Comparison of ENCODE assay signal across 21 mouse cellular contexts in genomic region chr19:43526025-43526424, GRCm38 (mm10). TPM values are rescaled to one million over a fixed set of nuclear protein-coding genes. Genes with fewer than 3 reads are reported as not detected.
A peak's percentile ranks its signal among the peaks of the same experiment; 100 is the strongest.
DNase-seq lines count a peak whose midpoint lies in the region; ATAC-seq and TF ChIP-seq lines count a peak whose summit lies in the region.
"Had no signal": no experiment of that assay in that cellular context is flagged by ENCODE, and none has a peak within 500 bp of the region (broad histone marks: within the 10 kb centered on the region; RNA-seq: fewer than 3 reads in every experiment).

No protein-coding gene starts in this region.

- H3K4me1 ChIP-seq in heart, adult 2 months (ENCODE audit: control insufficient read depth, insufficient read depth, low read length) = peaks cover 11% of the 10 kb centered on the region
- peaks cover 14% of the 10 kb centered on the region for H3K4me1 ChIP-seq in kidney, adult 2 months (ENCODE audit: control insufficient read depth, insufficient read depth, low read length)
- peaks cover 11% of the 10 kb centered on the region for H3K4me1 ChIP-seq in kidney, embryonic 14.5 days (ENCODE audit: control insufficient read depth, insufficient read depth, low read length)
- H3K4me1 ChIP-seq in liver, postnatal 0 days (ENCODE audit: insufficient read depth) = peaks cover 16% of the 10 kb centered on the region
- H3K4me1 ChIP-seq in liver, embryonic 11.5 days (replicated peaks; ENCODE audit: control insufficient read depth, insufficient read depth, low read length) = peaks cover 19% of the 10 kb centered on the region

- no peak for DNase-seq in heart, adult 2 months
- DNase-seq in heart, postnatal 25 days (ENCODE audit: low spot score) = no peak
- no peak for DNase-seq in kidney, adult 2 months
- DNase-seq in liver, postnatal 0 days = no peak
- no peak for DNase-seq in liver, embryonic 11.5 days (ENCODE audit: low spot score)
- DNase-seq: adrenal gland, adult 2 months; adrenal gland, postnatal 14 days; cerebellum, adult 11 months; cerebellum, postnatal 25 days; forebrain, postnatal 0 days; gastrocnemius, postnatal 36 days; heart, postnatal 10 days had no signal

- H3K4me2 ChIP-seq in kidney, embryonic 14.5 days (replicated peaks; ENCODE audit: low read depth, low read length) = no peak overlapping the region
- H3K4me2 ChIP-seq in liver, postnatal 0 days (ENCODE audit: low read depth, low read length) = no peak overlapping the region
- H3K4me2 ChIP-seq in liver, embryonic 11.5 days = no peak overlapping the region

- no peaks in the 10 kb centered on the region for H3K9me3 ChIP-seq in kidney, embryonic 14.5 days (ENCODE audit: control insufficient read depth, low read length)
- no peaks in the 10 kb centered on the region for H3K9me3 ChIP-seq in liver, postnatal 0 days (ENCODE audit: low read length)
- H3K9me3 ChIP-seq in liver, embryonic 11.5 days (ENCODE audit: control insufficient read depth, low read length) = no peaks in the 10 kb centered on the region
- H3K9me3 ChIP-seq: embryonic facial prominence, embryonic 12.5 days; embryonic facial prominence, embryonic 15.5 days; hindbrain, embryonic 10.5 days; hindbrain, embryonic 13.5 days; intestine, embryonic 15.5 days had no signal

- no peak overlapping the region for H3K9ac ChIP-seq in heart, adult 2 months (ENCODE audit: low read depth, low read length)
- H3K9ac ChIP-seq in kidney, embryonic 14.5 days (ENCODE audit: low read depth, low read length) = no peak overlapping the region
- no peak overlapping the region for H3K9ac ChIP-seq in liver, postnatal 0 days (replicated peaks)
- H3K9ac ChIP-seq in liver, embryonic 11.5 days (ENCODE audit: low read depth, low read length) = no peak overlapping the region
- H3K9ac ChIP-seq: embryonic facial prominence, embryonic 15.5 days; intestine, embryonic 15.5 days had no signal

- TF ChIP-seq POLR2A in heart, adult 2 months (IDR thresholded peaks at IDR 0.05; ENCODE audit: insufficient read depth, low read depth, low read length) = no peak
- TF ChIP-seq POLR2A in kidney, adult 2 months (IDR thresholded peaks at IDR 0.05; ENCODE audit: low read depth, low read length) = no peak

- intact Hi-C loops in heart, adult 2 months (cut with DNase I) = loop anchor here (5.0 to 10.0 kb wide), 3 partner anchors 86 to 861 kb away; partner anchors contain the start of genes Cox15, Cutc and Nkx2-3
- intact Hi-C loops in heart, postnatal 25 days (cut with DNase I) = no loop called here

- peak overlapping the region; percentile 90; the same call in 1 of the 2 replicates for H3K27ac ChIP-seq in heart, adult 2 months
- H3K27ac ChIP-seq in kidney, adult 2 months (ENCODE audit: insufficient read depth, low read depth, low read length) = peak overlapping the region; percentile 12; the same call in 1 of the 2 replicates
- no peak overlapping the region for H3K27ac ChIP-seq in kidney, embryonic 14.5 days (ENCODE audit: low read depth, low read length)
- H3K27ac ChIP-seq in liver, postnatal 0 days (ENCODE audit: low read depth) = peak overlapping the region; percentile 81
- no peak overlapping the region for H3K27ac ChIP-seq in liver, embryonic 11.5 days (ENCODE audit: low read depth, low read length)
- H3K27ac ChIP-seq: embryonic facial prominence, embryonic 12.5 days; hindbrain, embryonic 10.5 days; hindbrain, embryonic 13.5 days; intestine, embryonic 15.5 days had no signal

- TF ChIP-seq EP300 in heart, adult 2 months (IDR thresholded peaks at IDR 0.05; ENCODE audit: insufficient read depth, low read depth, low read length) = no peak
- TF ChIP-seq EP300 in liver, postnatal 0 days (IDR thresholded peaks at IDR 0.05; ENCODE audit: low read depth) = peak; percentile 91

- H3K4me3 ChIP-seq in heart, adult 2 months = no peak overlapping the region
- no peak overlapping the region for H3K4me3 ChIP-seq in kidney, adult 2 months (ENCODE audit: insufficient read depth, low read depth, low read length)
- no peak overlapping the region for H3K4me3 ChIP-seq in kidney, embryonic 14.5 days (ENCODE audit: low read length)
- no peak overlapping the region for H3K4me3 ChIP-seq in liver, postnatal 0 days (ENCODE audit: low read depth, low read length)
- no peak overlapping the region for H3K4me3 ChIP-seq in liver, embryonic 11.5 days (ENCODE audit: low read depth, low read length)
- H3K4me3 ChIP-seq: embryonic facial prominence, embryonic 12.5 days; intestine, embryonic 15.5 days had no signal

- no peaks in the 10 kb centered on the region for H3K27me3 ChIP-seq in heart, adult 2 months (ENCODE audit: control insufficient read depth, insufficient read depth, low read length)
- H3K27me3 ChIP-seq in kidney, adult 2 months (replicated peaks; ENCODE audit: control insufficient read depth, insufficient read depth, low read length) = no peaks in the 10 kb centered on the region
- no peaks in the 10 kb centered on the region for H3K27me3 ChIP-seq in kidney, embryonic 14.5 days (ENCODE audit: control insufficient read depth, insufficient read depth, low read length)
- no peaks in the 10 kb centered on the region for H3K27me3 ChIP-seq in liver, postnatal 0 days (ENCODE audit: insufficient read depth, low read length)
- no peaks in the 10 kb centered on the region for H3K27me3 ChIP-seq in liver, embryonic 11.5 days (replicated peaks; ENCODE audit: control insufficient read depth, insufficient read depth, low read length)
- H3K27me3 ChIP-seq: intestine, embryonic 15.5 days had no signal

- 92% methylated on average over 9 of the region's 9 CpGs for WGBS in heart, adult 2 months
- 60% methylated on average over 9 of the region's 9 CpGs for WGBS in kidney, adult 2 months
- 78% methylated on average over 9 of the region's 9 CpGs for WGBS in kidney, embryonic 14.5 days
- WGBS in liver, postnatal 0 days (ENCODE audit: insufficient replicate concordance) = 67% methylated on average over 9 of the region's 9 CpGs
- 87% methylated on average over 9 of the region's 9 CpGs for WGBS in liver, embryonic 11.5 days

- no peak for ATAC-seq in kidney, embryonic 14.5 days (ENCODE audit: low FRiP score, low TSS enrichment)
- ATAC-seq in liver, postnatal 0 days = peak; percentile 40
- no peak for ATAC-seq in liver, embryonic 11.5 days (replicated peaks; ENCODE audit: low FRiP score)
- ATAC-seq: CD4-positive, CD25-positive, alpha-beta regulatory T cell, adult 4 months; forebrain, embryonic 14.5 days; forebrain, postnatal 0 days; hindbrain, embryonic 16.5 days; intestine, embryonic 15.5 days had no signal

- no peaks in the 10 kb centered on the region for H3K36me3 ChIP-seq in heart, adult 2 months (ENCODE audit: control insufficient read depth, insufficient read depth, low read length)
- H3K36me3 ChIP-seq in kidney, adult 2 months (ENCODE audit: control insufficient read depth, insufficient read depth, low read length) = no peaks in the 10 kb centered on the region
- H3K36me3 ChIP-seq in kidney, embryonic 14.5 days (ENCODE audit: control insufficient read depth, insufficient read depth, low read length) = no peaks in the 10 kb centered on the region
- H3K36me3 ChIP-seq in liver, postnatal 0 days (replicated peaks; ENCODE audit: insufficient read depth, low read length) = no peaks in the 10 kb centered on the region
- H3K36me3 ChIP-seq in liver, embryonic 11.5 days (ENCODE audit: control insufficient read depth, insufficient read depth, low read length) = no peaks in the 10 kb centered on the region
- H3K36me3 ChIP-seq: embryonic facial prominence, embryonic 12.5 days; embryonic facial prominence, embryonic 15.5 days; hindbrain, embryonic 10.5 days; hindbrain, embryonic 13.5 days; intestine, embryonic 15.5 days had no signal

- TF ChIP-seq CTCF in heart, adult 2 months (IDR thresholded peaks at IDR 0.05) = no peak
- TF ChIP-seq CTCF in kidney, adult 2 months (conservative IDR thresholded peaks at IDR 0.05; ENCODE audit: insufficient read depth, insufficient read length, low read depth, low read length) = no peak
- no peak for TF ChIP-seq CTCF in liver, postnatal 0 days (IDR thresholded peaks at IDR 0.05; ENCODE audit: low read depth)

- H3K79me2 ChIP-seq in heart, adult 2 months (replicated peaks; ENCODE audit: control insufficient read depth, insufficient read depth, low read length) = no peaks in the 10 kb centered on the region

RNA-seq across cellular contexts. Expression of gene Got1, which starts 1.6 kb away (rescaled TPM):
- total RNA-seq in heart, adult 2 months (2021) = 1,000 to 10,000 TPM in 1 of 2 experiments, 100 to 1,000 TPM in 1; 956 to 1,224 TPM
- 575 and 746 TPM in 2 replicates for polyA plus RNA-seq in heart, adult 2 months (2012; rRNA removed)
- 1,000 to 10,000 TPM in 1 of 2 experiments, 100 to 1,000 TPM in 1; 915 to 1,100 TPM for total RNA-seq in heart, postnatal 25 days (2021)
- polyA plus RNA-seq in kidney, adult 2 months (2012; rRNA removed) = 107 and 118 TPM in 2 replicates
- 38.0 and 43.4 TPM in 2 replicates for polyA plus RNA-seq in kidney, embryonic 14.5 days (2014; fragmentation: Nextera tagmentation; extraction: Ambion mirVana)
- polyA plus RNA-seq in liver, postnatal 0 days (2015; fragmentation: Nextera tagmentation; extraction: Ambion mirVana) = 127 and 137 TPM in 2 replicates
- polyA plus RNA-seq in liver, embryonic 11.5 days (2014; fragmentation: Nextera tagmentation; extraction: Ambion mirVana) = 33.7 and 37.2 TPM in 2 replicates

Comparison
In these comparisons a context has a peak if more than half of its experiments do, and no peak if none do; other contexts are left out.
1. H3K27ac ChIP-seq: peak in heart, adult 2 months (single experiment), kidney, adult 2 months (single experiment) and liver, postnatal 0 days (single experiment); none in kidney, embryonic 14.5 days (single experiment) and liver, embryonic 11.5 days (single experiment).